Mouse (Mus musculus): ENCODE data around the gene Slc16a4.

GRCm38 (mm10) chr3:107256724-107257123, 34.3 kb upstream of the Slc16a4 start:
- no peak for TF ChIP-seq POLR2A (IDR thresholded peaks at IDR 0.05; ENCODE audit: borderline replicate concordance, insufficient read depth, low read length)
- TF ChIP-seq CTCF (IDR thresholded peaks at IDR 0.05; ENCODE audit: borderline replicate concordance, insufficient read depth, low read depth, low read length): no peak

Measured in cerebellum, adult 2 months (tissue).